Mouse (Mus musculus): Measurements from ENCODE around the gene Plekho1. TPM values are rescaled to one million over a fixed set of nuclear protein-coding genes. Genes with fewer than 3 reads are reported as not detected.

The Plekho1 gene
- polyA plus RNA-seq, 1 experiment from 2014 or later, result 76.1 TPM

GRCm38 (mm10) chr3:95992990-95993603 is 2.7 kb downstream of the Plekho1 start:
- WGBS, result 14% methylated on average over 5 of the region's 5 CpGs

DNA sequence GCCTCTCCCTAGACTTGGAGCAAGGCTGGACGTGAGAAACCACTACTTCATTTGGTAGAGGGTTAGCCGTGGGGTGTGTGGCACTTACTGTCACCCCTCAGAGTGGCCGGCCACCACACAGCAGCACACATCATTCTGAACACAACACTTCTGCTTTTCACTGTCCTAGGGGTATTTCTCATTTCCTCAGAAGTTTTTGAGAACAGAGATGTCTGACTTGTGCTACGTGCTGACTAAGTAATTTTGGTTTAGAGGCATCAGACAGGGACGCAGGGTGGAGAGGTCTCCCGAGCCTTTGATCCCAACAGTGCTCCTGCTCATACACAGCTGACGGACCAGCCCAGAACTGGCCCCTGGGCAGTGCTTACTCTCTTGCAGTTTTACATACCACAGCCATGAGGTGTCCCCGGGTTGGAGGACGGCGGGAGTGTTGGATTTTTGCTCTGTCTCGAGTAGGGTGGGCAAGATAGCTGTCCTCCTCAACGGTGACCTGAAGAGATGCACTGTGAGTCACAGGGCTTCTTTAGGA is 5.3 kb downstream of the Plekho1 start:
- peak overlapping the region; percentile 29; the same call in 1 of the 2 replicates for H3K9ac ChIP-seq
- H3K27me3 ChIP-seq (replicated peaks), result no peaks in the 10 kb centered on the region
- WGBS, result 65% methylated on average over 12 of the region's 12 CpGs
- peaks cover 53% of the 10 kb centered on the region for H3K36me3 ChIP-seq
- no peak overlapping the region for H3K4me3 ChIP-seq
- no peak overlapping the region for H3K4me2 ChIP-seq
- H3K27ac ChIP-seq (ENCODE audit: poor library complexity, severe bottlenecking), result peak overlapping the region; percentile 65
- no peaks in the 10 kb centered on the region for H3K9me3 ChIP-seq (replicated peaks)
- ATAC-seq (ENCODE audit: insufficient number of reproducible peaks, low FRiP score), result no peak
- peaks cover 81% of the 10 kb centered on the region for H3K4me1 ChIP-seq (replicated peaks)

More at GRCm38 (mm10) chr3:95992990-95993603, 2.7 kb downstream of the Plekho1 start:
- Histone ChIP-seq H3K4me2 (peak overlapping the region; percentile 84), H3K9ac (peak overlapping the region; percentile 99), H3K27ac (ENCODE audit: poor library complexity, severe bottlenecking) (peak overlapping the region; percentile 100), H3K4me3 (peak overlapping the region; percentile 94), H3K27me3 (replicated peaks) (no peaks in the 10 kb centered on the region), H3K4me1 (replicated peaks) (peaks cover 71% of the 10 kb centered on the region), H3K36me3 (peaks cover 45% of the 10 kb centered on the region), H3K9me3 (replicated peaks) (no peaks in the 10 kb centered on the region)
- ATAC-seq (ENCODE audit: insufficient number of reproducible peaks, low FRiP score), result no peak

GRCm38 (mm10) chr3:95988969-95989368 is 6.8 kb downstream of the Plekho1 start:
- Histone ChIP-seq H3K4me2 (no peak overlapping the region), H3K4me1 (replicated peaks) (peaks cover 88% of the 10 kb centered on the region), H3K27ac (ENCODE audit: poor library complexity, severe bottlenecking) (0 out of 2 replicates have a peak overlapping the region, but pooled peaks have one; percentile 11), H3K27me3 (replicated peaks) (no peaks in the 10 kb centered on the region), H3K4me3 (no peak overlapping the region), H3K36me3 (peaks cover 53% of the 10 kb centered on the region), H3K9ac (0 out of 2 replicates have a peak overlapping the region, but pooled peaks have one; percentile 3), H3K9me3 (replicated peaks) (peaks cover 4% of the 10 kb centered on the region; the same call in 1 of the 2 replicates)
- ATAC-seq (ENCODE audit: insufficient number of reproducible peaks, low FRiP score), result no peak
- 59% methylated on average over 10 of the region's 10 CpGs for WGBS

DNA sequence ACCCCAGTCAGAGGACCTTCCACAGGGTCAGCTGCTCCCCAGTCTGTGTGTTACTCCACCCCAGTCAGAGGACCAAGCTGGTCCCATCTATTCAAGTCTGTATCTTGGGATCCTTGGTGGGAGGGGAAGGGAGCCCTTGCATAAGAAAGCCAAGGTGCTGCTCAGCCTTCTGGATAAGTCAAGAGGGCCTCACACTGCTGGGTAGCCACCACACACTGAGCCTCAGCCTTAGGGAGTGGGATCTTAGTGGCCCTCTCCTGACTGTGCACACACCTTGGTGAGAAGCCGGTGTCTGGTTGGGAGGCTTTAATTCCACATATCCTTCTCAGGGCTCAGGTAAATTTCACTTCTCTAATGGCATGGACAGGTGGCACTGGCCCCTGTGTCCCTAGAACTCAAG is 7.7 kb downstream of the Plekho1 start:
- Histone ChIP-seq H3K4me1 (replicated peaks) (peaks cover 79% of the 10 kb centered on the region), H3K9ac (peak overlapping the region; percentile 38; the same call in 1 of the 2 replicates), H3K4me2 (no peak overlapping the region), H3K4me3 (no peak overlapping the region), H3K36me3 (peaks cover 53% of the 10 kb centered on the region), H3K27ac (ENCODE audit: poor library complexity, severe bottlenecking) (no peak overlapping the region), H3K27me3 (replicated peaks) (no peaks in the 10 kb centered on the region), H3K9me3 (replicated peaks) (peaks cover 4% of the 10 kb centered on the region; the same call in 1 of the 2 replicates)
- WGBS, result 94% methylated on average over 1 of the region's 1 CpGs
- ATAC-seq (ENCODE audit: insufficient number of reproducible peaks, low FRiP score), result no peak

- Histone ChIP-seq H3K4me3 (no peak overlapping the region), H3K4me1 (replicated peaks) (peaks cover 73% of the 10 kb centered on the region), H3K4me2 (no peak overlapping the region), H3K27ac (ENCODE audit: poor library complexity, severe bottlenecking) (peak overlapping the region; percentile 98; the same call in 1 of the 2 replicates), H3K9ac (peak overlapping the region; percentile 10; the same call in 1 of the 2 replicates), H3K27me3 (replicated peaks) (no peaks in the 10 kb centered on the region), H3K9me3 (replicated peaks) (peaks cover 4% of the 10 kb centered on the region; the same call in 1 of the 2 replicates), H3K36me3 (peaks cover 51% of the 10 kb centered on the region)
- no peak for ATAC-seq (ENCODE audit: insufficient number of reproducible peaks, low FRiP score)
- 56% methylated on average over 6 of the region's 6 CpGs for WGBS
Measured at GRCm38 (mm10) chr3:95987386-95988110, 8.3 kb downstream of the Plekho1 start.

DNA sequence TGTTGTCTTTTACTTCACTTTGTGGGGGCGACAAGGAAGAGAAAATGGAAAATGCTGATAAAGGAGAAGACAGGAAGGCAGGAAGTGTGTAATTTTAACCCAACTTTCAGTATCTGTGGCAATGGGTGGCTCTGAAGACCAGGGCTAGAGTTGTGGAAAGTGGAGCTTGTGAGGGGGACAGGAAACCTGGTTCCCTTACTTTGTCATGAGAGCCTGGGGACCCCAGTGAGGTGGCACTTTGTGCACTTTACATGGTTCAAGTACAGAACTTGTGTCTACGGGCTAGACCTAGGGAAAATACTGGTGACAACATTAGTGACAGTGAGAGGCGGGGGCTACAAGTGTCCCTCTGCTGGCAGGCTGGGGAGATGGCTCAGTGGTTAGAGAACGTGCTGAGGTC is 8.8 kb downstream of the Plekho1 start:
- H3K4me1 ChIP-seq (replicated peaks), result peaks cover 68% of the 10 kb centered on the region
- H3K4me3 ChIP-seq, result no peak overlapping the region
- 49% methylated on average over 4 of the region's 4 CpGs for WGBS
- H3K36me3 ChIP-seq, result peaks cover 46% of the 10 kb centered on the region
- no peaks in the 10 kb centered on the region for H3K27me3 ChIP-seq (replicated peaks)
- H3K9ac ChIP-seq, result no peak overlapping the region; the same call in 1 of the 2 replicates
- peaks cover 4% of the 10 kb centered on the region; the same call in 1 of the 2 replicates for H3K9me3 ChIP-seq (replicated peaks)
- no peak for ATAC-seq (ENCODE audit: insufficient number of reproducible peaks, low FRiP score)
- H3K27ac ChIP-seq (ENCODE audit: poor library complexity, severe bottlenecking), result peak overlapping the region; percentile 98
- H3K4me2 ChIP-seq, result no peak overlapping the region

DNA sequence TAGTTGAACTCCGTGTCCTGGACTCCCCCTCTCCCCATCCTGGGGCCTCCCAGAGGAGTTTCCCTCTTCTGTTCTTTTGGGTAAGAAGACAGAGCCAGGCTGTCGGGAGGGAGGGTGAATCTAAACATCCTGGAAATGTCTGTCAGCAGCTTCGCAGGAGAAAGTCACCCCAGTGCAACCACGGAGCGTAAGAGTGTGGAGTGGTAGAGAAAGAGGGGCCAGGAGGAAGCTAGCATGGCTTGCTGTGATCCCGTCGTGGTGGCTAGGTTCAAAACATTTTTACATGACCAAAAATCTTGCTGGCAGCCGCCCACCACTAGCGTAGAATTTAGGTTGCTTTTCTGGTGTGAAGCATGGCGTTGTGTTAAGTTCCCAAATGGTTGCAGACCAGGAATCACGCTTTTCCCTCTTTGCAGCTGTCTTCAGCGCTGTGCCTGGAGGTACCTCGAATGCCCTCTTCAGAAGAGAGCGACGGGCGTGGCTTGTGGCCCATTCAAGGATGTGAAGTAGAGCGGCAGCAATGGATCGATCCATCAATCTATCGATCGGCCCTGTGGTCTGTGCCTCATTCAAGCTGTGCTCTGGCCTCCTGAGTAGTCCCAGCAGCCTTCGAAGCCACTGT is 9.7 kb downstream of the Plekho1 start:
- Histone ChIP-seq H3K36me3 (peaks cover 37% of the 10 kb centered on the region), H3K4me2 (peak overlapping the region; percentile 47), H3K9me3 (replicated peaks) (peaks cover 4% of the 10 kb centered on the region; the same call in 1 of the 2 replicates), H3K4me3 (peak overlapping the region; percentile 10), H3K27ac (ENCODE audit: poor library complexity, severe bottlenecking) (peak overlapping the region; percentile 98), H3K27me3 (replicated peaks) (no peaks in the 10 kb centered on the region), H3K9ac (peak overlapping the region; percentile 63), H3K4me1 (replicated peaks) (peaks cover 59% of the 10 kb centered on the region)
- 3% methylated on average over 21 of the region's 21 CpGs for whole genome bisulfite sequencing
- ATAC-seq (ENCODE audit: insufficient number of reproducible peaks, low FRiP score), result peak; percentile 30; the same call in 1 of the 2 replicates

DNA sequence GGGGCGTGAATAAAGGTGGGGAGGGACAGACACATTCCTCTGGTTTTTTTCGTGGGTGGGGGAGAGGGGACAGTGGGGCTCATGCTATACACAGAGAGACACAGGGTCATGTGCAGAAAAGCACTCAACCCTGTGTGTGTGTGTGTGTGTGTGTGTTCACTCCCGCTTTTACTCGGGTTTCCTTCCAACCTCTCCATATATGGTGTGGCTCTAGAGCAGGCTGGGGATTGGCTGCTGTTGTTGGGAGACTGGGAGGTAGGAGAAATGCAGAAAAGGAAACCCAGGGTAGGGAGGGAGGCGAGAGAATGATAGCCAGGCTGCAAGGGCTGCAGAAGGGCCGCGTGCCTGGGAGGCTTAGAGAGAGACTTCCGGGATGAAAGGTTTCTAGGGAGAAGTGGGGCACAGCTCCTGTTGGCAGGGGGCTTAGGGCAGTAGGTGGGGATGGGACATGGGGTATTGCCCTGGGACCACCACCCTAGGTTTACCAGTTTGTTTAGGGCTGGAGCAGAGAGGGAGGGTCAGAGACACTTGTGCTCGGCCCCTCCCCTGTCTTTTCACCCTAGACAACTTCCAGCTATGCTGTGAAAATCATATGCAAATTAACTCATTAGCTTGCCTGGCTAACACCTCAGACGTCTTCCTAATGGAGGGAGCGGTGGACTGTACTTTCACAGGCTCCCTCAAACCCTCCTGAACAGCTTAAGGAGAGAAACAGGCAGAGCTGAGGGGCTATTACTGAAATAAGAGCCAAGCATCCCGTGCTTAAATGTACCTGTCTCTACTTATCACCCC is 10.4 kb downstream of the Plekho1 start:
- Histone ChIP-seq H3K9ac (peak overlapping the region; percentile 63), H3K9me3 (replicated peaks) (peaks cover 4% of the 10 kb centered on the region; the same call in 1 of the 2 replicates), H3K4me1 (replicated peaks) (peaks cover 52% of the 10 kb centered on the region), H3K27me3 (replicated peaks) (no peaks in the 10 kb centered on the region), H3K36me3 (peaks cover 30% of the 10 kb centered on the region), H3K4me2 (peak overlapping the region; percentile 47), H3K4me3 (peak overlapping the region; percentile 10), H3K27ac (ENCODE audit: poor library complexity, severe bottlenecking) (peak overlapping the region; percentile 98)
- ATAC-seq (ENCODE audit: insufficient number of reproducible peaks, low FRiP score), result peak; percentile 88
- WGBS, result 3% methylated on average over 12 of the region's 12 CpGs

DNA sequence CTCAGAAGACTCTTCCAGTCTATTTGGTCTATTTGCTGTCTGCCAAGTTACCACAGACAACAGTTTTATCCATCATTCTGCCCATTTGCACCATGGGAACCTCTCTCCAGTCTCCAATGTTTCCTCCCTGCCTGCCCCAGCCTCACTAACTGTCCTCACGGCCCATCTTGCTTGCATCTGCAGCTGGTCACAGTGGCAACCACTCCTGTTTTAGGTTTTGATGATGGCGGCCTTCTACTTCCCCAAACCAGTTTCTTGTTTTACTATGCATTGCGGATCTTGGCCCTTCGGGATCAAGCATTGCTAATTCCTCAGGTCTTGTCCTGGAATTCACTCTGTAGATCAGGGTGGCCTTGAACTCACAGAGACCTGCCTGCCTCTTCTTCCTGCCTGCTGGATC is 13.7 kb downstream of the Plekho1 start:
- H3K4me3 ChIP-seq, result no peak overlapping the region
- WGBS, result 88% methylated on average over 4 of the region's 4 CpGs
- no peak overlapping the region for H3K9ac ChIP-seq
- H3K4me1 ChIP-seq (replicated peaks), result peaks cover 30% of the 10 kb centered on the region
- peaks cover 4% of the 10 kb centered on the region; the same call in 1 of the 2 replicates for H3K9me3 ChIP-seq (replicated peaks)
- H3K36me3 ChIP-seq, result no peaks in the 10 kb centered on the region
- ATAC-seq (ENCODE audit: insufficient number of reproducible peaks, low FRiP score), result no peak
- H3K27ac ChIP-seq (ENCODE audit: poor library complexity, severe bottlenecking), result no peak overlapping the region
- no peak overlapping the region for H3K4me2 ChIP-seq
- no peaks in the 10 kb centered on the region for H3K27me3 ChIP-seq (replicated peaks)

GRCm38 (mm10) chr3:95980276-95980970 is 15.4 kb downstream of the Plekho1 start:
- no peaks in the 10 kb centered on the region for H3K36me3 ChIP-seq
- no peaks in the 10 kb centered on the region for H3K27me3 ChIP-seq (replicated peaks)
- H3K27ac ChIP-seq (ENCODE audit: poor library complexity, severe bottlenecking), result no peak overlapping the region
- no peak for ATAC-seq (ENCODE audit: insufficient number of reproducible peaks, low FRiP score)
- H3K9ac ChIP-seq, result no peak overlapping the region
- H3K9me3 ChIP-seq (replicated peaks), result peaks cover 4% of the 10 kb centered on the region; the same call in 1 of the 2 replicates
- H3K4me2 ChIP-seq, result no peak overlapping the region
- peaks cover 12% of the 10 kb centered on the region for H3K4me1 ChIP-seq (replicated peaks)
- 84% methylated on average over 12 of the region's 12 CpGs for WGBS
- no peak overlapping the region for H3K4me3 ChIP-seq

Data from heart, embryonic 12.5 days (tissue).